Mouse (Mus musculus) kidney, adult 2 months (tissue): ENCODE measurements around the gene Gfod2.

Source experiments
- CTCF ChIP-seq: fragments of 200-500 bp; conservative IDR thresholded peaks from 2 replicates; pipeline ENCODE4 v1.5.1; 2011; ENCODE audit warnings: low read depth, mild to moderate bottlenecking, control low read depth, low read length, moderate library complexity, mixed read lengths; ENCODE audit not compliant: insufficient read depth, insufficient read length
- POLR2A ChIP-seq: fragments of 200-500 bp; IDR thresholded peaks from one replicate; pipeline ENCODE4 v1.6.1; 2011; ENCODE audit warnings: low read depth, low read length, control low read depth

DNA sequence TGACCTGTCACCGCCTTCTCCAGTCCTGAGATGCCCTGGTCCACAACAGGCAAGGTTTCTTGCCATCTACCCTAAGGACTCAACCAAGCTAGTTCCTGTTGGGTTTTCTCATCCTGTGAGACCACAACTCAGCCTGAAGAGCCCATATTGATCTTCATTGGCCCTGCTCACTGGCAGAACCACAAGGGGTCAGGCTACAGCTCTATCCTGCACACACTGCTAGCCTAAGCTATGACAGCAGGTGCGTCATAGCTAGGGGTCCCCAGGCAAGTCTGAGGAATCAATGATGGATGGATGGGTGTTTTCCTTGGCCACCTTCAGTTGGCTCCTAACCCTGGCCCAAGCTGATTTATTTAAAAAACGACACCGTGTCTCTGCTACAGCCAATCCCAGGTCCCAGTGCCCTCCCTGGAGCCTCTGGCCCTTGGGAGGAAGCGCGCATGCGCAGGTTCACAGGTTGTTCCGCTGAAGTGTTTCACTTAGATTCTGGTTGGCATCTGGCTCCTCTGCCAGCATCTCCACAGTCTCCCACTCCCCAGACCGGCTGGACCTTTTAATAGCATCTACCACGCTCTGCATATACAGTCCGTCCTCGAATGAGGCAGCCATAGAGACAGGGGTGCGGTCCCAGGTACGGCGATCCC is 42.0 kb downstream of the Gfod2 start:
- TF ChIP-seq CTCF (no peak), POLR2A (no peak)
